Mouse (Mus musculus) CH12.LX (cell line): ENCODE results near the gene Spred1.

Experiments used
- CHD2 ChIP-seq: IDR thresholded peaks from 2 replicates; pipeline ENCODE4 v1.6.1; 2011; ENCODE audit warnings: low read length, improper control_type of control experiment
- CTCF ChIP-seq, 2 experiments: IDR thresholded peaks in 1 of 2; conservative IDR thresholded peaks in 1 of 2; 2 replicates each; pipeline ENCODE4 v1.5.1; 2011 to 2012; ENCODE audit warnings: low read depth in 2 of 2, low read length in 2 of 2, improper control_type of control experiment in 1 of 2, inconsistent platforms in 1 of 2, mild to moderate bottlenecking in 1 of 2, moderate library complexity in 1 of 2
- ELF1 ChIP-seq: IDR thresholded peaks from 2 replicates; pipeline ENCODE4 v1.6.1; 2014; ENCODE audit warnings: low read depth, mild to moderate bottlenecking, inconsistent platforms, low read length, improper control_type of control experiment
- GABPA ChIP-seq: IDR thresholded peaks from 2 replicates; pipeline ENCODE4 v1.6.1; 2012; ENCODE audit warnings: low read depth, low read length, improper control_type of control experiment, inconsistent platforms; ENCODE audit not compliant: insufficient replicate concordance
- KAT2A ChIP-seq: IDR thresholded peaks from 2 replicates; pipeline ENCODE4 v1.6.1; 2012; ENCODE audit warnings: low read length, improper control_type of control experiment, inconsistent platforms; ENCODE audit not compliant: insufficient replicate concordance
- MAFK ChIP-seq: IDR thresholded peaks from 2 replicates; pipeline ENCODE4 v1.6.1; 2011; ENCODE audit warnings: low read length, improper control_type of control experiment; ENCODE audit not compliant: insufficient replicate concordance
- MAZ ChIP-seq: IDR thresholded peaks from 2 replicates; pipeline ENCODE4 v1.6.1; 2012; ENCODE audit warnings: low read depth, mild to moderate bottlenecking, inconsistent platforms, low read length, improper control_type of control experiment, moderate library complexity
- MXI1 ChIP-seq: IDR thresholded peaks from 2 replicates; pipeline ENCODE4 v1.6.1; 2011; ENCODE audit warnings: mild to moderate bottlenecking, low read depth, low read length, improper control_type of control experiment
- PAX5 ChIP-seq: IDR thresholded peaks from 2 replicates; pipeline ENCODE4 v1.6.1; 2012; ENCODE audit warnings: low read length, inconsistent platforms, mixed read lengths
- POLR2A ChIP-seq: IDR thresholded peaks from 2 replicates; pipeline ENCODE4 v1.6.1; 2011; ENCODE audit warnings: low read depth, mild to moderate bottlenecking, improper control_type of control experiment, low read length
- RAD21 ChIP-seq: IDR thresholded peaks from 2 replicates; pipeline ENCODE4 v1.6.1; 2011; ENCODE audit warnings: low read depth, mild to moderate bottlenecking, low read length, improper control_type of control experiment, moderate library complexity
- UBTF ChIP-seq: IDR thresholded peaks from 2 replicates; pipeline ENCODE4 v1.6.1; 2012; ENCODE audit warnings: low read depth, mild to moderate bottlenecking, inconsistent platforms, low read length, improper control_type of control experiment, moderate library complexity
- ZC3H11A ChIP-seq: IDR thresholded peaks from 2 replicates; pipeline ENCODE4 v1.6.1; 2012; ENCODE audit warnings: low read depth, mild to moderate bottlenecking, inconsistent platforms, low read length, improper control_type of control experiment
- ZKSCAN1 ChIP-seq: IDR thresholded peaks from 2 replicates; pipeline ENCODE4 v1.6.1; 2012; ENCODE audit warnings: low read depth, inconsistent platforms, low read length, improper control_type of control experiment, borderline replicate concordance

DNA sequence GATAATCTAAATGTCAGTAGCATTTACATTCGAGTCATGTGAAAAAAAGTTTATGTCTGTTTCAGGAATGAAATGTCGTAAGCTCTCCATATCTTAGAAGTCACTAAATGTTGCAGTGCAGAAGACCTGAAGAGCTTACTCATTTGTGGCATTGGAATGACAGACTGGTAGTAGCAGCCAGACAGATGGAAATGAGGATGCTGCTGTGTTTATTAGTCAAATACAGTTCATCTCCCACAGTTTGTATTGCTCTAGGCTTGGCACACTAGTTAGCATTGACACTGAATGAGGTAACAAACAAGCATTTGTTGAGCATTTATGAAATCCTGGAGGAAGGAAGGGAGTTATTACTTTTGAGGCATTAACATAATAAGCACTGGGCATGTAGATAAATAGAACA is 12.4 kb downstream of the Spred1 start:
- no peak for TF ChIP-seq GABPA
- TF ChIP-seq CTCF (conservative IDR thresholded peaks at IDR 0.05 in 1 of 2, IDR thresholded peaks at IDR 0.05 in 1 of 2; ENCODE audit: low read depth in 2 of 2, low read length in 2 of 2), result no peak
- no peak for TF ChIP-seq MAFK
- no peak for TF ChIP-seq KAT2A
- no peak for TF ChIP-seq PAX5
- no peak for TF ChIP-seq MXI1
- TF ChIP-seq CHD2, result no peak
- no peak for TF ChIP-seq UBTF
- TF ChIP-seq MAZ, result no peak
- no peak for TF ChIP-seq RAD21
- TF ChIP-seq ZKSCAN1, result no peak
- no peak for TF ChIP-seq ELF1
- no peak for TF ChIP-seq POLR2A
- no peak for TF ChIP-seq ZC3H11A
